Mouse (Mus musculus) heart, adult 2 months (tissue): ENCODE measurements around the gene 9130023H24Rik.

Experiments
- CTCF ChIP-seq: fragments of 200-600 bp; IDR thresholded peaks from 2 replicates; pipeline ENCODE4 v1.8.1; 2022; ENCODE audit warnings: antibody characterized with exemption, mild to moderate bottlenecking, moderate library complexity
- EP300 ChIP-seq: fragments of 200-500 bp; IDR thresholded peaks from 2 replicates; pipeline ENCODE4 v1.6.1; 2011; ENCODE audit warnings: low read depth, low read length, control low read depth; ENCODE audit not compliant: insufficient read depth
- POLR2A ChIP-seq: fragments of 200-500 bp; IDR thresholded peaks from 2 replicates; pipeline ENCODE4 v1.6.1; 2011; ENCODE audit warnings: mild to moderate bottlenecking, low read depth, low read length, control low read depth; ENCODE audit not compliant: insufficient read depth

GRCm38 (mm10) chr7:128242331-128242730, 4.5 kb upstream of the 9130023H24Rik start:
- no peak for TF ChIP-seq POLR2A
- TF ChIP-seq CTCF, result no peak
- TF ChIP-seq EP300, result no peak
